ENCODE assay signal across 14 mouse cellular contexts in genomic region chr11:71767726-71768125, GRCm38 (mm10). TPM values are rescaled to one million over a fixed set of nuclear protein-coding genes. Genes with fewer than 3 reads are reported as not detected.
DNase-seq lines count a peak whose midpoint lies in the region.
"Had no signal": no experiment of that assay in that cellular context is flagged by ENCODE, and none has a peak within 500 bp of the region (broad histone marks: within the 10 kb centered on the region; RNA-seq: fewer than 3 reads in every experiment).

No protein-coding gene starts in this region.

- DNase-seq in cerebellum, adult 11-12 months, result peak; percentile 48
- DNase-seq in cerebellum, adult 9-10 months, result no peak
- DNase-seq in cerebellum, adult 9-11 months, result peak; percentile 51
- no peak for DNase-seq in cerebellum, adult 11 months
- peak; percentile 69 to 80 for DNase-seq in cerebellum, postnatal 10 days
- no peak for DNase-seq in adrenal gland, adult 8-10 months
- DNase-seq: adrenal gland, postnatal 10 days; adrenal gland, postnatal 36 days; embryo, embryonic 11 days; gastrocnemius, postnatal 25 days; heart, adult 18-20 months; heart, postnatal 10 days; heart, postnatal 36 days; kidney, adult 11 months had no signal

RNA-seq across cellular contexts. Expression of gene Wscd1, which starts 18.0 kb away (rescaled TPM):
- 1 to 10 TPM; 6.8 to 9.2 (median 7.4) TPM for total RNA-seq in adrenal gland, adult 8-10 months (2022)

Comparison
In these comparisons a context has a peak if more than half of its experiments do, and no peak if none do; other contexts are left out.
1. DNase-seq: peak in cerebellum, adult 11-12 months (single experiment), cerebellum, adult 9-11 months (single experiment) and cerebellum, postnatal 10 days (2 of 2); none in cerebellum, adult 9-10 months (single experiment), cerebellum, adult 11 months (single experiment) and adrenal gland, adult 8-10 months (single experiment).